ENCODE assay signal across 8 mouse cellular contexts in genomic region chr2:27764937-27765319, GRCm38 (mm10).
DNase-seq lines count a peak whose midpoint lies in the region; ATAC-seq and TF ChIP-seq lines count a peak whose summit lies in the region.

No protein-coding gene starts in this region.

- H3K36me3 ChIP-seq in heart, embryonic 14.5 days (ENCODE audit: control insufficient read depth, insufficient read depth, low read length), result peaks cover 23% of the 10 kb centered on the region
- no peaks in the 10 kb centered on the region for H3K36me3 ChIP-seq in liver, embryonic 14.5 days (replicated peaks; ENCODE audit: control insufficient read depth, insufficient read depth, low read depth)
- H3K36me3 ChIP-seq in neural tube, embryonic 12.5 days, result peaks cover 6% of the 10 kb centered on the region
- H3K36me3 ChIP-seq in stomach, embryonic 16.5 days (ENCODE audit: control insufficient read depth, insufficient read depth, low read length), result peaks cover under 1% of the 10 kb centered on the region; the same call in 1 of the 2 replicates

- no peak for TF ChIP-seq EP300 in liver, embryonic 14.5 days (IDR thresholded peaks at IDR 0.05; ENCODE audit: low read depth)

- H3K9ac ChIP-seq in heart, embryonic 14.5 days (ENCODE audit: low read length), result no peak overlapping the region
- no peak overlapping the region for H3K9ac ChIP-seq in liver, embryonic 14.5 days (replicated peaks)
- H3K9ac ChIP-seq in neural tube, embryonic 12.5 days, result no peak overlapping the region
- 0 out of 2 replicates have a peak overlapping the region, but pooled peaks have one; percentile 9 for H3K9ac ChIP-seq in stomach, embryonic 16.5 days (ENCODE audit: low read length)

- no peaks in the 10 kb centered on the region for H3K9me3 ChIP-seq in heart, embryonic 14.5 days (ENCODE audit: control insufficient read depth, low read length)
- no peaks in the 10 kb centered on the region for H3K9me3 ChIP-seq in liver, embryonic 14.5 days (ENCODE audit: control insufficient read depth, low read length)
- no peaks in the 10 kb centered on the region for H3K9me3 ChIP-seq in neural tube, embryonic 12.5 days
- no peaks in the 10 kb centered on the region for H3K9me3 ChIP-seq in stomach, embryonic 16.5 days (replicated peaks; ENCODE audit: control insufficient read depth, low read length)

- H3K27ac ChIP-seq in embryonic fibroblast, embryonic 13.5 days (ENCODE audit: insufficient read depth, low read length), result no peak overlapping the region
- H3K27ac ChIP-seq in heart, embryonic 14.5 days (replicated peaks in 1 of 2; ENCODE audit: control insufficient read depth in 1 of 2, insufficient read depth in 1 of 2, low read depth in 2 of 2, low read length in 2 of 2), result no peak overlapping the region
- no peak overlapping the region for H3K27ac ChIP-seq in liver, embryonic 14.5 days
- H3K27ac ChIP-seq in neural tube, embryonic 12.5 days, result no peak overlapping the region
- H3K27ac ChIP-seq in stomach, embryonic 16.5 days (ENCODE audit: low read length), result no peak overlapping the region

- peak; percentile 54; the same call in 1 of the 2 replicates for TF ChIP-seq CTCF in embryonic fibroblast, embryonic 13.5 days (IDR thresholded peaks at IDR 0.05; ENCODE audit: borderline replicate concordance, insufficient read depth, low read length)
- peak; percentile 88 for TF ChIP-seq CTCF in liver, embryonic 14.5 days (IDR thresholded peaks at IDR 0.05; ENCODE audit: low read depth)

- no peak overlapping the region for H3K4me2 ChIP-seq in heart, embryonic 14.5 days (ENCODE audit: low read length)
- no peak overlapping the region for H3K4me2 ChIP-seq in liver, embryonic 14.5 days (ENCODE audit: low read depth)
- H3K4me2 ChIP-seq in neural tube, embryonic 12.5 days (replicated peaks), result no peak overlapping the region
- H3K4me2 ChIP-seq in stomach, embryonic 16.5 days (ENCODE audit: low read depth, low read length), result no peak overlapping the region

- TF ChIP-seq POLR2A in embryonic fibroblast, embryonic 13.5 days (IDR thresholded peaks at IDR 0.05; ENCODE audit: low read depth, low read length), result no peak

- H3K4me3 ChIP-seq in embryonic fibroblast, embryonic 13.5 days (ENCODE audit: insufficient read depth, low read length), result no peak overlapping the region
- no peak overlapping the region for H3K4me3 ChIP-seq in heart, embryonic 14.5 days (ENCODE audit: control insufficient read depth in 1 of 2, insufficient read depth in 1 of 2, low read depth in 1 of 2, low read length in 2 of 2)
- no peak overlapping the region for H3K4me3 ChIP-seq in liver, embryonic 14.5 days (ENCODE audit: insufficient read depth in 1 of 2, low read depth in 2 of 2, low read length in 2 of 2)
- H3K4me3 ChIP-seq in neural tube, embryonic 12.5 days, result no peak overlapping the region
- no peak overlapping the region for H3K4me3 ChIP-seq in stomach, embryonic 16.5 days (replicated peaks; ENCODE audit: low read length)

- DNase-seq in CD4-positive helper T cell, adult 2 months (ENCODE audit: low read depth, low spot score), result peak; percentile 68
- peak; percentile 89 for DNase-seq in brain, adult 2 months (ENCODE audit: low read depth, low spot score)
- DNase-seq in kidney, postnatal 10 days, result peak; percentile 95
- DNase-seq in liver, embryonic 14.5 days (ENCODE audit: low read depth in 3 of 3, low spot score in 3 of 3), result peak; percentile 42 to 50 (median 47)

- no peaks in the 10 kb centered on the region for H3K27me3 ChIP-seq in heart, embryonic 14.5 days (ENCODE audit: control insufficient read depth, insufficient read depth, low read length)
- no peaks in the 10 kb centered on the region for H3K27me3 ChIP-seq in liver, embryonic 14.5 days (ENCODE audit: control insufficient read depth, insufficient read depth, low read length)
- no peaks in the 10 kb centered on the region for H3K27me3 ChIP-seq in neural tube, embryonic 12.5 days (replicated peaks)
- no peaks in the 10 kb centered on the region for H3K27me3 ChIP-seq in stomach, embryonic 16.5 days (ENCODE audit: control insufficient read depth, insufficient read depth, low read length)

- WGBS in heart, embryonic 14.5 days, result 23% methylated on average over 3 of the region's 3 CpGs
- WGBS in liver, embryonic 14.5 days (ENCODE audit: insufficient replicate concordance), result 25% methylated on average over 3 of the region's 3 CpGs
- WGBS in neural tube, embryonic 12.5 days, result 29% methylated on average over 3 of the region's 3 CpGs
- 28% methylated on average over 3 of the region's 3 CpGs for WGBS in stomach, embryonic 16.5 days

- no peaks in the 10 kb centered on the region for H3K4me1 ChIP-seq in embryonic fibroblast, embryonic 13.5 days (ENCODE audit: control insufficient read depth, insufficient read depth, low read length)
- H3K4me1 ChIP-seq in heart, embryonic 14.5 days (ENCODE audit: control insufficient read depth in 2 of 2, insufficient read depth in 2 of 2, low read length in 2 of 2), result peaks cover 2 to 3% of the 10 kb centered on the region in 2 experiments; a peak in 2 of 4 replicates
- H3K4me1 ChIP-seq in liver, embryonic 14.5 days (replicated peaks; ENCODE audit: control insufficient read depth in 2 of 2, insufficient read depth in 2 of 2, low read length in 1 of 2), result no peaks in the 10 kb centered on the region
- peaks cover 25% of the 10 kb centered on the region for H3K4me1 ChIP-seq in neural tube, embryonic 12.5 days
- H3K4me1 ChIP-seq in stomach, embryonic 16.5 days (ENCODE audit: control insufficient read depth, insufficient read depth, low read length), result peaks cover 7% of the 10 kb centered on the region; the same call in 1 of the 2 replicates

- ATAC-seq in heart, embryonic 14.5 days (ENCODE audit: insufficient number of reproducible peaks, insufficient read depth, low FRiP score, low read depth), result peak; percentile 55
- ATAC-seq in liver, embryonic 14.5 days (ENCODE audit: insufficient read depth), result 0 out of 2 replicates have a peak, but pooled peaks have one; percentile 27
- ATAC-seq in neural tube, embryonic 12.5 days (ENCODE audit: low FRiP score, low read depth), result peak; percentile 71
- ATAC-seq in stomach, embryonic 16.5 days (ENCODE audit: insufficient read depth, low FRiP score), result peak; percentile 72
